Mouse (Mus musculus): ENCODE measurements around the gene Tmprss13.

GRCm38 (mm10) chr9:45346276-45346675 lies 27.4 kb downstream of the Tmprss13 start:
- no peak for TF ChIP-seq POLR2A (IDR thresholded peaks at IDR 0.05; ENCODE audit: low read depth, low read length)
- TF ChIP-seq SIN3A (IDR thresholded peaks at IDR 0.05; ENCODE audit: low read length): no peak
- TF ChIP-seq EP300 (IDR thresholded peaks at IDR 0.05; ENCODE audit: low read length): no peak

Measured in CH12.LX (cell line).